Mouse (Mus musculus): ENCODE results near the gene Epb41.

Gene Epb41

GRCm38 (mm10) chr4:132074933-132075769 lies at the start of gene Epb41:
Epb41 (minus strand) TSS chr4:132075321.
- peak; percentile 99 for DNase-seq

- no peak for DNase-seq
These were observed 48.0 kb upstream of the Epb41 start for GRCm38 (mm10) chr4:132123166-132123565.

GRCm38 (mm10) chr4:132121674-132122073 lies 46.6 kb upstream of the Epb41 start:
- peak in 1 of 2 experiments; percentile 20 for DNase-seq

- no peak for DNase-seq
These were observed 44.4 kb upstream of the Epb41 start for GRCm38 (mm10) chr4:132119566-132119965.

- no peak for DNase-seq
These were observed 41.2 kb upstream of the Epb41 start for GRCm38 (mm10) chr4:132116315-132116714.

- DNase-seq: peak in 1 of 2 experiments; percentile 10
These were observed 38.4 kb upstream of the Epb41 start for GRCm38 (mm10) chr4:132113411-132114095.

- DNase-seq: no peak
These were observed 36.1 kb upstream of the Epb41 start for GRCm38 (mm10) chr4:132111227-132111626.

GRCm38 (mm10) chr4:132108221-132108620 lies 33.1 kb upstream of the Epb41 start:
- no peak for DNase-seq

- peak in 1 of 2 experiments; percentile 16 for DNase-seq
These were observed 26.0 kb upstream of the Epb41 start for GRCm38 (mm10) chr4:132101152-132101551.

- no peak for DNase-seq
These were observed 24.4 kb upstream of the Epb41 start for GRCm38 (mm10) chr4:132099548-132099947.

- no peak for DNase-seq
These were observed 19.9 kb upstream of the Epb41 start for GRCm38 (mm10) chr4:132095043-132095442.

GRCm38 (mm10) chr4:132093928-132094327 lies 18.8 kb upstream of the Epb41 start:
- no peak for DNase-seq

GRCm38 (mm10) chr4:132093136-132093535 lies 18.0 kb upstream of the Epb41 start:
- no peak for DNase-seq

- DNase-seq: peak in 1 of 2 experiments; percentile 80
These were observed 13.8 kb upstream of the Epb41 start for GRCm38 (mm10) chr4:132088921-132089320.

- DNase-seq: no peak
These were observed 10.0 kb upstream of the Epb41 start for GRCm38 (mm10) chr4:132085114-132085513.

GRCm38 (mm10) chr4:132080492-132080983 lies 5.4 kb upstream of the Epb41 start:
- DNase-seq: no peak

- DNase-seq: peak; percentile 79 to 84
These were observed 4.6 kb upstream of the Epb41 start for GRCm38 (mm10) chr4:132079555-132080275.

- peak in 1 of 2 experiments; percentile 18 for DNase-seq
These were observed 3.2 kb upstream of the Epb41 start for GRCm38 (mm10) chr4:132078296-132078714.

GRCm38 (mm10) chr4:132077445-132077844 lies 2.3 kb upstream of the Epb41 start:
- no peak for DNase-seq

- peak; percentile 68 to 72 for DNase-seq
These were observed 1.6 kb upstream of the Epb41 start for GRCm38 (mm10) chr4:132076480-132077405.

- no peak for DNase-seq
These were observed 675 bp upstream of the Epb41 start for GRCm38 (mm10) chr4:132075796-132076195.

Measured in kidney, postnatal 36 days (tissue).